Mouse (Mus musculus) spleen, embryonic (tissue): ENCODE data around the gene Sh3bp5l.
"Not testable (repeated sequence)": the region's sequence is repeated elsewhere in the genome, so short reads cannot be mapped to it uniquely, and the experiment has no call there.

Source experiments
- CTCF ChIA-PET: fragments of 350-600 bp; sonication (Branson Sonifier 250); formaldehyde crosslinking; loops from one replicate; lab custom pipeline; 2022; lab: Charles Lee

Gene Sh3bp5l

GRCm38 (mm10) chr11:58366191-58366590, 35.7 kb downstream of the Sh3bp5l start:
- CTCF ChIA-PET = not testable (repeated sequence)

- CTCF ChIA-PET = no interaction called here
Measured at GRCm38 (mm10) chr11:58377273-58377672, 46.7 kb downstream of the Sh3bp5l start.

GRCm38 (mm10) chr11:58377686-58378085, 47.2 kb downstream of the Sh3bp5l start:
- CTCF ChIA-PET = no interaction called here

DNA sequence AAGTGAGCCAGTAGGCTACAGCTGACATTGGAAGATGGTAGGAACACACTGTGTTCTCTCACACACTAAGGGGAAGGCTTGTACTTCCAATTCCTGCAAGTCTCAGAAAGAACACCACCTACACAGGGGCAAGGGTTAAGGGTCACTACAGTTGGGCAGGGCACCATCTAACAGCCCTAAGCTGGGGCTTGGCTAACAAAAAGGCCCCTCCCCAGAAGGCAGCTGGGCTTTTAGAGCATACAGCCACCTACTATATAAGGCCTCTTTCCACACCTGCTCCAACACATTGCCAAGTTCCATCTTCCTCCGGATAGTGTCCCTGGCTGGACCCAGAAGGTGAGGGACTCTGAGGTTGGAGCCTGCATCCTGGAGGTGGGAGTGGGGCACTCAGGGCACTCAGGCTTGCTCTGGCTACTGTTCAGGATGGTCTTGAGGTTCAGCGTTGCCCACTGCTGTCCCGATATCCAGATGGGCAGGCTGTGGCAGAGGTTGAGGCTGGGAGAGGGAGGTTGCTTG, 48.3 kb downstream of the Sh3bp5l start, which contains the start of gene Lypd8:
Gene Lypd8 (plus strand): TSS at position 281 of the 516 bp plus-strand sequence.
- CTCF ChIA-PET = interaction anchor here (0.6 kb wide), 1 partner anchor 867 kb away, joined by 3 read pairs; no protein-coding TSS in a partner anchor

GRCm38 (mm10) chr11:58379516-58379915, 49.0 kb downstream of the Sh3bp5l start:
- CTCF ChIA-PET = no interaction called here

DNA sequence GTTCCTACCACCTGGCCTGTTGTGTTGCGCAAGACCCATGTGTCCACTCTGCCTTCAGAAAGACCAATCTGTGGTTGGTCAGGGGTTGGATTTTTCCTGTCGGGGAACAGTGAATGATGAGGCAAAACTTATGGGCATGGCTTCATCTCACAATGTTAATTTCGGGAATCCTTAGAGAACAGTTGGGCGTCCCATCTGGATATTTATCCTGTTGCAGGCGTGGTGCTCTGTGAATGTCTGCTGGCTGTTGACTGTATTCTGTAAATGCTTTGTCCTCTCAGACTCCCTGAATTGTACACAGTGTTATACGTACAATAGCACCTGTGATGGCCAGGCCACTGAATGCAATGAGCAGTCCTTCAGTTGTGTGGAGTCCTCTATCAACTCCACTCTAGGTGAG, 51.9 kb downstream of the Sh3bp5l start:
- CTCF ChIA-PET = no interaction called here
